Mouse (Mus musculus) T-helper 1 cell (primary cell): Measurements from ENCODE around the gene Krtdap.
"Not testable (repeated sequence)": the region's sequence is repeated elsewhere in the genome, so short reads cannot be mapped to it uniquely, and the experiment has no call there.

Experiments
- in situ Hi-C: fragments of 300-600 bp; cut with MboI, MseI; formaldehyde crosslinking; loops from one replicate; pipeline ENCODE4 v1.15.1; 2025; ENCODE audit warnings: high pct_unique_total_duplicates

The Krtdap gene

DNA sequence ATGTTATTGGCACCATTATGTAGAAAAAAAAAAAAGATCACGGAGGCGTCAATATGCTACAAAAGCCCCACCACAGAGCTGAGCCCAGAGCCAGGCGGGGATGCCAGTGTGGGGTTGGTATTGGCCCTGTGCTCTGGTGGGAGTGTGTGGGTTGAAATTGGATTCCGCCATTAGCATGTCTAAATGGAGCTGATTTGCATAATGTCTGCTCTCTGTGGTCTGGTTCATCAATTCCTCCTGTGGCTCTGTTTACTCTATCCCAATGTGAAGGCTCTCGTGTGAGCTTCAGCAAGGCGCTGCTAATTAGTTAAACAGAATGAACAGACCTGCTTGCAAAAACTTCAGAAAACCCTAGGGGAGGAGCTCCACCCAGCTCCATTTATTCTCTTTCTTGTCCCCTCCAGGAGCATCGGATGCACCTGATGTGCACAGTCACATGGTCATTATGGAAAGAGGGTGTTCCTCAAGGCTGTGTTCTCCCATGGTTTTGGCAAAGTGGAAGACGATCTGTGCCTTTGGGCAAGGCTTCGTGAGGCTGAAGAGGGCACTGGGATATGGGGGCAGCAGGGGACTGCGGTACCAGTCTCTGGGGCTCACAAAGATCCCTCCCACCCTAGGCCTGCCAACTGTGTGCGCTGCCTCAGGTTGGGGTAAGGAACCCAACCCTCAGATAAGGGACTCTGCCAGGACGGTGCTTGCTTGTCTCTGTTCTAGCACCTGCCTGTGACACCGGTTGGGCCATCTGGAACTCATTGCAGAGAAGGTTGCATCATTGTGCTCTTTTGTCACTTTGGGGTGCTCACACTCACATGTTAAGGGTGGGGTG, 1.8 kb upstream of the Krtdap start:
- in situ Hi-C loops = no loop called here

DNA sequence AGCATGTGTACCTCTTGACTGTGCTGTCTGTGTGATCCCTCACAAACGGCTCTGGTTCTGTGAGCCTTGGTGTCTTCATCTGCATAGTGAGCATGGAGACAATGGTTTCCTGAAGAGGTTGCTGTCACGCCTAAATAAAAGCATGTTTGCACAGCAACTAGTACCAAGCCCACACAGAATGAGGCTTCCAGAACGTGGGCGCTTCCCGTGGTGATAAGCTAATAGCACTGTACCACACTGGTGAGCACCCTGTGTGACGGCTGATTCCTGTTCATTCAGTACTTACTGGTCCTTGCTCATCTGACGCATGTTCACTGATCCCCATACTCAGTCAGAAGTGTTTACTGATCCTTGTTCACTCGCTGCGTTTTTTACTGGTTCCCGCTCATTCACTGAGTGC, 2.4 kb downstream of the Krtdap start:
- in situ Hi-C loops = no loop called here

DNA sequence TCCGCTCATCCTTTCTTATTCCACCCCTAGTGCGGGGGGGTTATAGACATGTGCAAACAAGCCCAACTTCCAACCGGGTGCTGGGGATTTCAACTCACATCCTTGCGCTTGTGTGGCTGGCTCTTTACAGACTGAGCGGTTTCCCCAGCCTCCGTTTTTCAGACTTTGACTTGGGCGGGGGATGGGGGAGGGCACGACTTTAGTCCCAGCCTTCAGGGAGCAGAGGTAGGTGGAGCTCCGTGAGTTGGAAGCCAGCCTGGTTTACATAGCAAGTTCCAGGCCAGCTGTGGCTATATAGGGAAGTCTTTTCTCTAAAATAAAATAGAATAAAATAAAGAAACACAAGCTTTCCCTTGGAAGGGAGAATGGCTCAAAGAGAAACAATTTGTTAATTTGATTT, 4.2 kb downstream of the Krtdap start:
- in situ Hi-C loops = no loop called here

DNA sequence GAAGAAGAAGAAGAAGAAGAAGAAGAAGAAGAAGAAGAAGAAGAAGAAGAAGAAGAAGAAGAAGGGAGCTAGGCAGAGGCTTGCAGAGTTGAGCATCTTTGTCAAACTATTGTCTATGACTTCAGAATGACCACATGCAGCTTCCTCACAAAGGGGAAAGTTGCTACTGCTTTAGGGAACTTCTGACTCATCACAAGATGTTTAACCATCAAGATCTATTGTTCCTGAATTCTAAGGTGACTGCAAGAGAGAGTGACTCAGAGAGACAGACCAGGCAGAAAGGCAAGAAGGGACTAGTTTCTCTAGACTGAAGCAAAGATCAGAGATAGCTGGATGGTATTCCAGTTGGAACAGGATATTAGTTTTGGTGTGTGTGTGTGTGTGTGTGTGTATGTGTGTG, 7.2 kb downstream of the Krtdap start:
- in situ Hi-C loops = no loop called here

DNA sequence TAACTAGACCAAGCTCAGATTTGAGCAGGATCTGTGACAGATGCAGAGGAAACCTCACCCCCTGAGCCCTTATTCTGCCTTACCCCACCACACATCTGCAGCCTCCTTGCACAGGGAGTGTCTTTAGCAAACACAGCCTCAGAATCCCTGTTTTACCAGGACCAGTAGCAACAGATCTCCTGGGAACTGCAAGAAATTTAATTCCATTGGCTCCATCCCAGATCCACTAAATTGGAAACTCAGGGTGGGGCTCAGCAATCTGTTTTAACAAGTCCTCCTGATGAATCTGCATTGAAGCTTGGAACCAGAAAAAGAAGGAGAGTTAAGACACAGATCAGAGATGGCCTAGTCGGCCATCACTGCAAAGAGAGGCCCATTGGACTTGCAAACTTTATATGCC, 9.1 kb downstream of the Krtdap start:
- in situ Hi-C loops = no loop called here

DNA sequence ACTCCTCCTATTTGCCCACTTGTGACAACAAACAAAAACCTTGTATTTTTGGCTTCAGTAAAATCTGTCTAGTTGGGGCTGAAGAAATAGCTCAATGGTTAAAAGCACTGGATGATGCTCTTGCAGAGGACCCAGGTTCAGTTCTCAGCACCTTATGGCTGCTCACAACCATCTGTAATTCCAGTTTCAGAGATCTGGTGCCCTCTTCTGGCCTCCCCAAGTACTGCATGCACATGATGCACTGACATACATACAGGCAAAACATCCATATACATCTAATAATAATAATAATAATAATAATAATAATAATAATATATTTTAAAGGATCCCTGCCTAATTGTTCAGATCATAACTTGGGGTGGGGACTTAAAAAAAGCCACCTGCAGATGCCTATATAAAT, 13.0 kb downstream of the Krtdap start:
- in situ Hi-C loops = no loop called here

DNA sequence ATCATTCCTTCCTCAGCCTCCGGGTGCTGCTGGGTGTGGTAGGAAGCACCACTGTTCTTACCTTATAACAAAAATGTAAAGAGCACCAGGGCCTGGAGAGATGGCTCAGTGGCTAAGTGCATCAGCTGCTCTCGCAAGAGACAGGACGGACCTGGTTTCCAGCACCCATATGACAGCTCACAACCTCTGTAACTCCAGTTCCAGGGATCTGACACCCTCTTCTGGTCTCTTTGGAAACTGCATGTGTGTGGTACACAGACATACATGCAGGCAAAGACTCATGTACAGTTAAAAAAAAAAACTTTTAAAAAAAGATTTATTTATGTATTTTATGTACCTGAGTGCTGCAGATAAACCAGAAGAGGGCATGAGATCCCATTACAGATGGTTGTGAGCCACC, 15.6 kb downstream of the Krtdap start:
- in situ Hi-C loops = no loop called here

DNA sequence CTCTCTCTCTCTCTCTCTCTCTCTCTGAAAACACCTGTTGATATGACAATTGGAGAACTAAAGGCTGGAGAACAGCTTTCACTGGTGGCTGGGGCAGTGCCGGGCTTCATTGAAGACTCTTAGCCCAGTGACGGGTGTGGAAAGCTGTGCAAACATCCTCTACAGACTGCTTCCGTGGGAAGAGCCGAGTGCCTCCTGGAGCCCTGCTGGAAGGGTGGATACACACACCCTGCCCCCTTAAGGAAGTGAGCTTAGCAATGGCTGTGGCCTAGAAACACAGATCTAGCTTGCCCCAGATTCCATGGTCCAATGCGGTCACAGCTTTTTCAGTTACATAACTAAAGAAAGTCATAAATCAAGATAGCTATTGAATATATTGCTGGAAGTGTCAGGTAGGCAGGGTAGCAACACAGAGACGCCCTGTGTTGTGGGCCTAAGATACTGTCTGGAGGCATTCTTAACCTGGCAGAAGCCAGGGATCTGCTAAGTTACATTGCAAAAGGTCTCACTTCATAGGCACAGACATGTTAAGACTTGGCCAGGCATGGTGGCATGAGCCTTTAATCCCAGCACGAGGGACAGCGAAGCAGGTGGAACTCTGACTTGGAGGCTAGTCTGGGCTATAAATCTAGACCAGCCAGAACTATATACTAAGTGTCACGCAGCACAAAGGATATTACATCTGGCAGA, 16.5 kb downstream of the Krtdap start:
- in situ Hi-C loops = no loop called here

DNA sequence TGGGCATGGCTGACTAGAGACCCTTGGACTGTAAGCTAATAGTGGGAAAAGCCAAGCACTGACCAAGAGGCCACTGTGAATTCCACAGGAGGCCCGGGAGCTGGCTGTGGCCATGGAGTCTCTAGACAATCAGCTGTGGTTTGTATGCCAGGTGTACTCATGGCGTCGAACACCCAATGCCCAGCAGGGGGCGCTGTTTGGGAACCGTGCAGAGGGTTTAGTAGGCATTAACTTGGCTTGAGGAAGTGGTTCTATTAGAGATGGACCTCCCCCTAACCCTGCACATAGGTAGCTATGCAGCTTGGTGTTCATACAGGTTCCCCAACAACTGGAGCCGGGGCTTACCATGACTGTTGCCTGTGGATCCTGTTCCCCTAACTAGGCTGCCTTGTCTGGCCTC, 18.2 kb downstream of the Krtdap start:
- in situ Hi-C loops = no loop called here

DNA sequence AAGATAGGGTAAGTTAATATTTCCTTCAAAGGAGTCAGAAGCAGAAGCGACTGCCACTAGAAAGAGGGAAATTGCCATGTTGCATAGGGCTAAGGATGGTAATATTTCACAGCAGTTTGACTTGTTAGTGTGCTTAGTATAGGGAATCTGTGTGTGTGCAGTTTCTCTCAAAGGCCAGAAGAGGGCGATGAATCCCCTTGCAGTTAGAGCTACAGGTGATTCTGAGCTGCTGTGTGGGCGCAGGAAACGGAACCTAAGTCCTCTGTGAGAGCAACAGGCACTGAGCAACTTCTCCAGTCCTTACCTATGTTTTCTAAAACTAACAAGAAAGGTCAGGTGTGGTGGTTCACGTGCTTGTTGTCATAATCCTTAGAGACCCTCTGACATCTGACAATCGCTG, 22.6 kb downstream of the Krtdap start:
- in situ Hi-C loops = loop anchor here (5.0 kb wide), 1 partner anchor 52 kb away; the partner anchor contains the start of gene Ffar1

DNA sequence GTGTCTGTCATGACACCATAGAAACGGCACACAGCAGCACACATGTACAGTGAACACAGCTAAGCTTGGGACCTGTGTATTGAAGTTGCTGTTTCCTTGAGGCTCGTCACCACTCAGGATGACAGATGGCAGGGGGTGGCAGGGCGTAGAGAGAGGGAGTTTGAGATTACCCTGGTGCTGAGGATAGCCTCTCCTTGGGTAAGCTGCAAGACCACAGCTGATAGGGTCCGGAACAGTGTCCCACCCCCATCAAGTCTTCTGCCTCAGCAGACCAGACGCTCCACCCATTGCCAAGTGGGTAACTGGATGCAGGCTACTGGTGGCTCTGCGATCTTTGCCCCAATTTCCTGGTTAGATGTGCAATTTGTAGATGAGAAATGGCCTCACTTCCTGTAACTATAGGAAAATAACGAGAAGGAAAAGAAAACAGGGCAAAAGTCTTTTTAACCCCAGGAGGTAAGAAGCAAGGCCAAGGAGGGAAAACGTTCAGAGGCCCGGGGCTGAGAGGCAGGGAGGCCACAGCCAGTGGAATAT, 24.1 kb downstream of the Krtdap start:
- in situ Hi-C loops = loop anchor here (5.0 kb wide), 1 partner anchor 50 kb away; the partner anchor contains the start of gene Ffar1

DNA sequence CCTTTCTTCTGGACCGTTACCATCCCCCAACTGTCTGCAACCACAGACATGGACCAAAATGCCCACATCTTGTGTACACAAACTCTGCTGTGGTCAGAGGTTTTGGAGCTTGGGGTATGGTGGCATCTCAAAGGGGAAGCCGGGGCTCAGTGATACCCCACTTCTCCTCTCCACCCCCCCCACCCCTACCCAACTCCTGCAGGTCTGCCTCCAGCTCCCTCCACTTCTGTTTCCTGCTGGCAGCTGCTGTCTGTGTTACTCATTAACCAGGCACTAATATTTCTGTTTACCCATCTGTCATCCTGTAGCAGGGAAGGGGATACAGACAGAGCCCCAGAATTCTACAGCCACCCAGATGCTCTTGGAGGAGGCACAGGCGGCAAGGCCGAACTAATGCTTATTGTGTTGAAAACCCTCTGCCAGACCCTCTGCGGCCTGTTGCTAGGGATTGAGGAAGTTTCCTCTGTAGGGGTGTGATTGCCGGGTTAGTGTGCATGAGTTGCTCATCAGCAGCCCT, 24.7 kb downstream of the Krtdap start:
- in situ Hi-C loops = loop anchor here (5.0 kb wide), 1 partner anchor 50 kb away; the partner anchor contains the start of gene Ffar1

DNA sequence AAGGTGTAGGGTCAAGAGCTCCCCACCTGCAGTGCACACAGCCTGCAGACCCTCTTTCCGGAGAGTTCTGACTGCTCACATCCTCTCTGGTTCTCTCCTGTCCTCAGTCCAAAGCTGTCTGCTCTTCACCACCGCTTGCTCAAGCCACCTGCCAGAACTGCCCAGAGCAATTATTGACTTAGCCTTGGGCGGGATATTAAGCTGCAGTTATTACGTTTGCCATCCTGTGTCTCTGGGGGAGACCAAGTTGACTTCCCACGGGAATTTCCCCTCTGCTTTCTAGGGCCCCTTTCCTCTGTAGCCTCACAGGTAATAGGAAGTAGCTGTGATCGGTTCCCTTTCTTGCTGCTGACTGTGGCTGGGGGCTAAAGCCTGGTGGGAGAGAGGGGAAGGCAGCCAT, 32.4 kb downstream of the Krtdap start:
- in situ Hi-C loops = no loop called here

DNA sequence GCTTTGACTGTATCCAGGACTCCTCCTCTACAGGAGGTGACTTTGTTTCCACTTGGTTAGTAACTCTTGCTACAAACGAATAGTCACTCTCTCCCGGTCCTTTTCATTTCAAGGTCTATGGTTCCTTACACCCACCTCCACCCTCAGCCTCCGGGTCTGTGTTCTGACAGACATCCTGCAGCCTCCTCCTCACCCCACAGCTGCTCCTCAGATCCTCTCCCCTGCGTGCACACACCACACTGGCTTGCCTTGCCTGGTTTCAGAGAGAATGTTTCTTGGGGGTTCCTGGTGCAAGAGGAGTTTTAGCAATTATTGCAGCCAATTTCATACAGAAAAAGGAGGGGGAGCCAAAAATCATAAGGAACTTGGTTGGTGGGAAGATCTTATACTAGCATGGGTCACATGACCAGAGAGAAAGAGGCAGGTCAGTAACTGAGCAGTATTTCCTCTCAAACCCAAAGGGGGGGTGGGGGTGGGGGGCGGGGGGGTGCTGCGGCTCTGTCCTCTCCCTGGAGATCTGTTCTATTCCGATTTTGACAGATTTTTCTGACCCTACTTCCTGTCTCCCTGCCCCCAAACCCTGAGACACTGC, 33.3 kb downstream of the Krtdap start:
- in situ Hi-C loops = no loop called here

DNA sequence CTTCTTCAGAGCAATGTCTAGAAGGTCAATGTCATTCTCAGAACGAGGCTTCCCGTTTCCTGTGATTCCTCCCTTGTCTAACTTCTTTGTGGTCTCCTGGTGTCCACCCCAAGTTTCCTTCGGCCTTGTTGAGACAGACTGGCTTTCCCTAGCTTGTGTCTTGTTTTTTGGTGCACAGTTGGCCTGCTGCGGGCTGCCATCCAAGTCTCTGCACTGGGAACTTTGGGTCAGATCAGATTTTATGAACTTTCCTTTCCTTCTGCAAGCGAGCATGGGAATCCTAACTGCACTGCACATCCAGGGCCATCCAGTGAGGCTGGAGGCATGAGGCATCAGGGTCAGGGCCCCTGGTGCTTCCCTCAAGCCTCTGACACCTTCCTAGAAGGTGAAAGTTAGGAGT, 33.8 kb downstream of the Krtdap start:
- in situ Hi-C loops = no loop called here

DNA sequence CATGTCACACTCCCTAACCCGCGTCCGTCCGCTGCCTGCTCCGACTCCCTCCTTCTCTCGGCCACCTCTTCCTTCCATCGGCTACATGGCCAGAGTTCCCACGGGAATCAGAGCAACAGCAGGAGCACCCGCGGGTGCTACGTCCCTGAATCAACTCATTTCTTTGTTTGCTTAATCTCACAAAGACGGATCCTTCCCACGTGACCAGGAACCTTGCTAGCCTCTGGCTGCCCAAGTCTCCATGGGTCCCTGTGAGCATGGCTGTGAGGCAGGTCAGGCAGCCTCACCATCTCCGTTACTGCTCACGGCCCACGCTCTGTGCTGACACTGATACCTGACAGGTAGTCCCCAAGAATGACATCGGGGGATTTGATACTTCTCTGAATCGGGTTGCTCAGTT, 36.0 kb downstream of the Krtdap start, which contains the start of gene Ffar2:
TSS of gene Ffar2 (minus strand) at position 101 of the 400 bp plus-strand sequence.
- in situ Hi-C loops = no loop called here

DNA sequence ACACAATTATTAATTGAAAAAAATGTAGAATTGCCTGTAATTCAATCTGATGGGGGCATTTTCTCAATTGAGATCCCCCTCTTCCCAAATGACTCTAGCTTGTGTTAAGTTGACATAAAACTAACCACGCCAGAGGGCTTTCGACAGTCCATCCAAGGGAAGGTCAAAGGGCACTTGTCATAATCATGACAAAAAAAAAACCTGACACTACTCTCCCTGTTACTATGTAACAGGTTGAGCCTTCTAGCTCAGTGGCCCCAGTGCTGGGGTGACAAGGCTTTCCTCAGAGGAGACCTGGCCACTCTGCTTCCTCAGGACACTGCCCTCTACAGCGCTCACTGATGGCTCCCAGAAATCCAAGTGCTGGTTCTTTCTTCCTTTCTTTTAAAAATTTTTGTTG, 36.6 kb downstream of the Krtdap start:
- in situ Hi-C loops = no loop called here

DNA sequence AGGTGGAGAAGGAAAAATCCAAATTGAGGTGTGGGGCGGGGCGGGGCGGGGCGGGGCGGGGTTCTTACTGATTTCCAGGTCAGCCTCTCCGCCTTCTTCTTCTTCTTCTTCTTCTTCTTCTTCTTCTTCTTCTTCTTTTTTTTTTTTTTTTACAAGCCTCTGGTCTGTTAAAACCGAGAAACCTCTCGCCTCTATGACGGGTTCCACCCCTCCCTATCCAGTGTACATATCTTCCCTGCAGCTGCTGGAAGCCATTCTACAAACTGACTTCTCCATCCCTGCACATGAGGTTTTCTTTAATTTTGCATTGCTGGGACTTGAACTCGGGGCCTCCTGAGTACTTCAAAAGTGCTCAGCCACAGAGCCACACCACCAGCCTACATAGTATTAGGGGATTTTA, 39.0 kb downstream of the Krtdap start:
- in situ Hi-C loops = no loop called here

DNA sequence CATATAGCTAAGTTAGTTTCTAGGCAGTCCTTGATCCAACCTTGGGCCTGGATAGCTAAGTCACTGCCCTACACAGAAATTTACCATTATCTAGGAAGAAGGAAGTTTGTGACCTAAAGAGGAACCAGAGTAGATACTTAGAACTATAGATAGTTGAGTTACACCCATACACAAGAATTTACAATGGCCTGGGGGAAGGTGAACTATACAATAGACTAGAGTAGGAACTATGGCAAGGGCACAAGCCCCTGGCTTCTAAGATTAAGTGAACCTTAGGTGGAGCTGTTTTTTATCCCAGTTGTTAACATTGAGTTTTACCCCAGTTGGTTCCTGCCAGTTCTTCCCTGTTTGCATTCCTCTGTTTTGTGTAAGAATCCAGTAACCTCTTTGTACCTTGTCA, 41.2 kb downstream of the Krtdap start:
- in situ Hi-C loops = not testable (repeated sequence)

DNA sequence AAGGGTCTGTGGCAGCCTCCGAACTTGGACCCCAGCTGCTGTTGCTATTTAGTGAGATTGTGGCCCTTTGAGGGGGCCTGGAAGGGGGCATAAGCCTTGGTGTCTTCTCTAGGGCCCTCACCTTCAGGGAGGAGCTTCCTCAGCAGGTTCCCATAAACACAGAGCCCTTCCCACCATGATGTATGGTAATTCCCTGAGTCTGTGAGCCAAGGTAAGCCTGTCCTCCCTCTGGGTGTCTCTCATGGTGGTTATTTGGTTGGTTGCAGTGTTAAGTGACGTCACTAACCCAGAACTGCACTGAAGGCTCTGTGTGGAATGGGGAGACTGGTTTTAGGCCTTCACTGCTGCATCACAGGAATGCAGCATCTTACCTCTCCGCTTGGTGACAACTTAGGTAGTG, 41.7 kb downstream of the Krtdap start:
- in situ Hi-C loops = no loop called here

DNA sequence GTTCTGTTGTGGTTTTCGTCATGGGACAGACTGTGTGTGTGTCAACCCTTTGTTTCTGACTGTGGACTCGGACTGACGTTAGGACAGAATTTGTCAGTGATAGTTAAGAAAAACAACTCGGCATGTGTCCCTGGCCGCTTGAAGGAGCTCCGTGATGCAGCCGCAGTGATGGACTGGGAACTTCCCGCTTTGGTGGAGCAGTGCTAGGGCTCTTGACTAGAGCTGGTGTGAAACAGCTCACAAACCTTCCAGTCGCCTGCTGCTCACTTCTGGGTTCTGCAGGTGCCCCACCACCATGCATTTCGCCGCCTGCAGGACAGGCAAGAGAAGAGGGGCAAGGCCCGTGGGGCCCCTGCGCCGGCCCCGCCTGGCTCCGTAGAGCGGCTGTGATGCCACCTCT, 44.6 kb downstream of the Krtdap start:
- in situ Hi-C loops = no loop called here

DNA sequence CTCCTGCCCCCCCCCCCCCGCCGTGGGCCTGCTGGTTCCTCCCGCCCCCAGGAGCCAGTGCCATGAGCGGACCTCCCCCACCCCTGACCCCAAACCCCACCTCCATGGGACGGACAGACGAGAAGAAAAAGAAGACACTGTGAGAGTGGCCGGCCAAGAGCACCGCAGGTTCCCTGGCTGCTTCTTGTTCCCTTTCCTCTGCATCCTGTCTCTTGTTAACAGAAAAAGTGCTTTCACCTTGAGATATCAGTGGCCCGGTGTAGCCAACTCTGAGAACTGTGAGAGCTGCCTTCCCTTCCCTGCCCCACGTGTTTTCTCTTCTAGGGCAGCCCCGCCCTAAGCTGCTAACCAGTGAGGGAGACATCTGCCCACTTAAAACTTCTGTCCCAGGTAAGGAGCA, 45.0 kb downstream of the Krtdap start:
- in situ Hi-C loops = not testable (repeated sequence)
